Mouse (Mus musculus): Measurements from ENCODE around the gene Med12. TPM values are rescaled to one million over a fixed set of nuclear protein-coding genes. Genes with fewer than 3 reads are reported as not detected.
"Not testable (repeated sequence)": the region's sequence is repeated elsewhere in the genome, so short reads cannot be mapped to it uniquely, and the experiment has no call there.

Gene Med12
- total and polyA plus RNA-seq, 3 experiments: 20.9 to 68.0 TPM; not detected in 1

GRCm38 (mm10) chrX:101342837-101343236, 69.0 kb downstream of the Med12 start:
- not testable (repeated sequence) for H3K79me2 ChIP-seq (ENCODE audit: control insufficient read depth, insufficient read depth, low read length, poor library complexity)
- TF ChIP-seq TBP (IDR thresholded peaks at IDR 0.05; ENCODE audit: low read depth, low read length) (peak; percentile 49), ETS1 (IDR thresholded peaks at IDR 0.05; ENCODE audit: low read depth, low read length) (0 out of 2 replicates have a peak, but pooled peaks have one; percentile 22), ZMIZ1 (IDR thresholded peaks at IDR 0.05; ENCODE audit: low read depth, low read length) (peak; percentile 92; the same call in 1 of the 2 replicates), POLR2A (IDR thresholded peaks at IDR 0.05; ENCODE audit: control insufficient read depth in 1 of 2, insufficient read depth in 1 of 2, low read depth in 1 of 2, low read length in 2 of 2, poor library complexity in 1 of 2) (peak in 1 of 2 experiments; percentile 32; a peak in 1 of 4 replicates)

GRCm38 (mm10) chrX:101345456-101345855, 71.6 kb downstream of the Med12 start:
- H3K79me2 ChIP-seq (ENCODE audit: control insufficient read depth, insufficient read depth, low read length, poor library complexity): no peaks in the 10 kb centered on the region
- no peak overlapping the region for H3K4me3 ChIP-seq (ENCODE audit: control insufficient read depth in 1 of 2, insufficient read depth in 1 of 2, low read depth in 2 of 2, low read length in 2 of 2)
- H3K36me3 ChIP-seq (ENCODE audit: control insufficient read depth in 1 of 2, insufficient read depth in 2 of 2, low read length in 2 of 2): peaks cover 0 to 16% of the 10 kb centered on the region in 2 experiments; a peak in 2 of 4 replicates
- H3K4me1 ChIP-seq (ENCODE audit: control insufficient read depth in 1 of 2, insufficient read depth in 2 of 2, low read length in 2 of 2): peaks cover 7 to 24% of the 10 kb centered on the region in 2 experiments
- no peaks in the 10 kb centered on the region for H3K27me3 ChIP-seq (ENCODE audit: control insufficient read depth in 1 of 2, insufficient read depth in 2 of 2, low read length in 2 of 2)
- no peaks in the 10 kb centered on the region for H3K9me3 ChIP-seq (replicated peaks; ENCODE audit: insufficient read depth, low read length)
- peak overlapping the region; percentile 29; the same call in 1 of the 2 replicates for H3K27ac ChIP-seq (ENCODE audit: control insufficient read depth, low read depth, low read length)
- DNase-seq (ENCODE audit: low read depth, low spot score): peak; percentile 68
- no peak overlapping the region; the same call in 1 of the 2 replicates for H3K9ac ChIP-seq (ENCODE audit: control insufficient read depth, low read depth, low read length, poor library complexity, severe bottlenecking)
- no peak for TF ChIP-seq USF1 (IDR thresholded peaks at IDR 0.05; ENCODE audit: low read depth, low read length)
- TF ChIP-seq E2F4 (IDR thresholded peaks at IDR 0.05; ENCODE audit: borderline replicate concordance, low read depth, low read length): no peak
- no peak for TF ChIP-seq MAZ (IDR thresholded peaks at IDR 0.05; ENCODE audit: low read depth, low read length)
- no peak for TF ChIP-seq POLR2AphosphoS5 (IDR thresholded peaks at IDR 0.05; ENCODE audit: borderline replicate concordance, low read depth, low read length)
- TF ChIP-seq HCFC1 (IDR thresholded peaks at IDR 0.05; ENCODE audit: low read depth, low read length): no peak
- TF ChIP-seq SIN3A (IDR thresholded peaks at IDR 0.05; ENCODE audit: low read length): no peak
- no peak for TF ChIP-seq ZC3H11A (IDR thresholded peaks at IDR 0.05; ENCODE audit: low read depth, low read length)
- peak; percentile 92 for TF ChIP-seq TBP (IDR thresholded peaks at IDR 0.05; ENCODE audit: low read depth, low read length)
- no peak for TF ChIP-seq CTCF (IDR thresholded peaks at IDR 0.05 in 2 of 3, conservative IDR thresholded peaks at IDR 0.05 in 1 of 3; ENCODE audit: control insufficient read depth in 1 of 3, insufficient read depth in 1 of 3, low read depth in 2 of 3, low read length in 3 of 3, poor library complexity in 1 of 3, severe bottlenecking in 1 of 3)
- TF ChIP-seq GABPA (IDR thresholded peaks at IDR 0.05; ENCODE audit: low read depth, low read length): no peak
- peak; percentile 76 for TF ChIP-seq TCF12 (IDR thresholded peaks at IDR 0.05; ENCODE audit: low read depth, low read length)
- TF ChIP-seq CHD2 (IDR thresholded peaks at IDR 0.05; ENCODE audit: low read length): no peak
- no peak for TF ChIP-seq SMC3 (IDR thresholded peaks at IDR 0.05; ENCODE audit: low read depth, low read length)
- TF ChIP-seq ZNF384 (IDR thresholded peaks at IDR 0.05; ENCODE audit: low read depth, low read length): no peak; the same call in 1 of the 2 replicates
- no peak for TF ChIP-seq CHD1 (IDR thresholded peaks at IDR 0.05; ENCODE audit: low read depth, low read length)
- no peak for TF ChIP-seq ZKSCAN1 (IDR thresholded peaks at IDR 0.05; ENCODE audit: low read depth, low read length)
- 0 out of 2 replicates have a peak, but pooled peaks have one; percentile 32 for TF ChIP-seq MAX (IDR thresholded peaks at IDR 0.05; ENCODE audit: low read length)
- no peak for TF ChIP-seq MYB (IDR thresholded peaks at IDR 0.05; ENCODE audit: low read depth, low read length)
- TF ChIP-seq MYC (IDR thresholded peaks at IDR 0.05; ENCODE audit: low read depth, low read length): peak; percentile 49; the same call in 1 of the 2 replicates
- TF ChIP-seq BHLHE40 (IDR thresholded peaks at IDR 0.05; ENCODE audit: borderline replicate concordance, low read depth, low read length): no peak; the same call in 1 of the 2 replicates
- no peak for TF ChIP-seq JUND (IDR thresholded peaks at IDR 0.05; ENCODE audit: low read depth, low read length)
- TF ChIP-seq KAT2A (conservative IDR thresholded peaks at IDR 0.05; ENCODE audit: low read depth, low read length): no peak
- no peak for TF ChIP-seq NELFE (IDR thresholded peaks at IDR 0.05; ENCODE audit: low read depth, low read length)
- TF ChIP-seq ELF1 (IDR thresholded peaks at IDR 0.05; ENCODE audit: low read depth, low read length): no peak
- TF ChIP-seq ZMIZ1 (IDR thresholded peaks at IDR 0.05; ENCODE audit: low read depth, low read length): no peak
- no peak for TF ChIP-seq NRF1 (IDR thresholded peaks at IDR 0.05; ENCODE audit: insufficient read depth, low read depth, low read length, poor library complexity, severe bottlenecking)
- no peak for TF ChIP-seq RAD21 (IDR thresholded peaks at IDR 0.05; ENCODE audit: low read depth, low read length)
- no peak for TF ChIP-seq UBTF (IDR thresholded peaks at IDR 0.05; ENCODE audit: borderline replicate concordance, insufficient read depth, low read depth, low read length)
- TF ChIP-seq TAL1 (IDR thresholded peaks at IDR 0.05; ENCODE audit: low read length): peak; percentile 80
- 0 out of 2 replicates have a peak, but pooled peaks have one; percentile 17 for TF ChIP-seq RCOR1 (IDR thresholded peaks at IDR 0.05; ENCODE audit: low read depth, low read length)

More at GRCm38 (mm10) chrX:101342837-101343236, 69.0 kb downstream of the Med12 start:
- H3K4me3 ChIP-seq (ENCODE audit: control insufficient read depth in 1 of 2, insufficient read depth in 1 of 2, low read depth in 2 of 2, low read length in 2 of 2); H3K27me3 ChIP-seq (ENCODE audit: control insufficient read depth in 1 of 2, insufficient read depth in 2 of 2, low read length in 2 of 2); H3K9ac ChIP-seq (ENCODE audit: control insufficient read depth, low read depth, low read length, poor library complexity, severe bottlenecking); H3K9me3 ChIP-seq (replicated peaks; ENCODE audit: insufficient read depth, low read length); H3K27ac ChIP-seq (ENCODE audit: control insufficient read depth, low read depth, low read length): not testable (repeated sequence)
- DNase-seq (ENCODE audit: low read depth, low spot score): peak; percentile 25
- Histone ChIP-seq H3K36me3 (ENCODE audit: control insufficient read depth in 1 of 2, insufficient read depth in 2 of 2, low read length in 2 of 2) (peaks cover 0 to 18% of the 10 kb centered on the region in 2 experiments; a peak in 2 of 4 replicates), H3K4me1 (ENCODE audit: control insufficient read depth in 1 of 2, insufficient read depth in 2 of 2, low read length in 2 of 2) (peaks cover 7 to 24% of the 10 kb centered on the region in 2 experiments)

Data from MEL (cell line).